Mouse (Mus musculus) right cerebral cortex, postnatal 10 days (tissue): ENCODE results near the gene Krt18.
A peak's percentile ranks its signal among the peaks of the same experiment; 100 is the strongest.
"Not testable (repeated sequence)": the region's sequence is repeated elsewhere in the genome, so short reads cannot be mapped to it uniquely, and the experiment has no call there.

ENCODE experiments used
- DNase-seq, 2 experiments: peaks; one replicate each; pipeline ENCODE4 v3.0.0; 2021; ENCODE audit warnings: low spot score in 2 of 2

Krt18 gene

GRCm38 (mm10) chr15:102028040-102028439 lies at the start of gene Krt18:
Krt18 (plus strand) TSS chr15:102028180.
- no peak for DNase-seq

- DNase-seq = no peak
These were observed 47.1 kb upstream of the Krt18 start for GRCm38 (mm10) chr15:101980849-101981248.

GRCm38 (mm10) chr15:101983315-101983948 lies 44.5 kb upstream of the Krt18 start:
- no peak for DNase-seq

GRCm38 (mm10) chr15:101983949-101984601 lies 43.9 kb upstream of the Krt18 start:
- peak; percentile 95 to 96 for DNase-seq

GRCm38 (mm10) chr15:101984746-101985145 lies 43.2 kb upstream of the Krt18 start:
- DNase-seq = no peak

GRCm38 (mm10) chr15:101988119-101988518 lies 39.9 kb upstream of the Krt18 start:
- peak; percentile 83 to 90 for DNase-seq

GRCm38 (mm10) chr15:101988714-101989113 lies 39.3 kb upstream of the Krt18 start:
- DNase-seq = no peak

GRCm38 (mm10) chr15:101990946-101991345 lies 37.0 kb upstream of the Krt18 start:
- DNase-seq = no peak

GRCm38 (mm10) chr15:101994365-101994764 lies 33.6 kb upstream of the Krt18 start:
- DNase-seq = no peak

GRCm38 (mm10) chr15:101995484-101996236 lies 32.3 kb upstream of the Krt18 start:
- no peak for DNase-seq

- not testable (repeated sequence) for DNase-seq
These were observed 31.4 kb upstream of the Krt18 start for GRCm38 (mm10) chr15:101996450-101997078.

- DNase-seq = no peak
These were observed 28.8 kb upstream of the Krt18 start for GRCm38 (mm10) chr15:101999156-101999555.

- no peak for DNase-seq
These were observed 28.2 kb upstream of the Krt18 start for GRCm38 (mm10) chr15:101999676-102000335.

- no peak for DNase-seq
These were observed 25.1 kb upstream of the Krt18 start for GRCm38 (mm10) chr15:102002646-102003488.

GRCm38 (mm10) chr15:102003516-102003915 lies 24.5 kb upstream of the Krt18 start:
- DNase-seq = no peak

GRCm38 (mm10) chr15:102004189-102004588 lies 23.8 kb upstream of the Krt18 start, which contains the start of gene Krt8:
Krt8 (minus strand) TSS chr15:102004482.
- no peak for DNase-seq

GRCm38 (mm10) chr15:102005290-102005689 lies 22.7 kb upstream of the Krt18 start:
- DNase-seq = no peak

GRCm38 (mm10) chr15:102006317-102006716 lies 21.7 kb upstream of the Krt18 start:
- no peak for DNase-seq

- DNase-seq = no peak
These were observed 20.6 kb upstream of the Krt18 start for GRCm38 (mm10) chr15:102007097-102008069.
